Mouse (Mus musculus) heart, embryonic 13.5 days (tissue): Measurements from ENCODE around the gene Prdm9. TPM values are rescaled to one million over a fixed set of nuclear protein-coding genes. Genes with fewer than 3 reads are reported as not detected.

Source experiments
- ATAC-seq: fragments of 200-750 bp; cut with Nextera tagmentation; 2 replicates; pipeline ENCODE4 v1.8.0; 2017; ENCODE audit warnings: moderate TSS enrichment; ENCODE audit not compliant: insufficient number of reproducible peaks, low FRiP score, low TSS enrichment; ENCODE audit errors: extremely low read depth
- H3K27ac ChIP-seq: fragments of 300-500 bp; sonication (generic); replicated peaks from 2 replicates; pipeline ENCODE4 v1.5.1; 2015; ENCODE audit warnings: moderate library complexity, mild to moderate bottlenecking, inconsistent platforms
- H3K27me3 ChIP-seq: fragments of 300-500 bp; sonication (generic); replicated peaks from 2 replicates; pipeline ENCODE4 v1.6.1; 2015; ENCODE audit warnings: mild to moderate bottlenecking, inconsistent platforms
- H3K36me3 ChIP-seq: fragments of 300-500 bp; sonication (generic); 2 replicates; pipeline ENCODE4 v1.6.1; 2015; ENCODE audit warnings: mild to moderate bottlenecking, inconsistent platforms
- H3K4me1 ChIP-seq: fragments of 300-500 bp; sonication (generic); 2 replicates; pipeline ENCODE4 v1.6.1; 2015; ENCODE audit warnings: inconsistent platforms
- H3K4me2 ChIP-seq: fragments of 300-500 bp; sonication (generic); 2 replicates; pipeline ENCODE4 v1.6.1; 2015; ENCODE audit warnings: inconsistent platforms, mild to moderate bottlenecking, moderate library complexity
- H3K4me3 ChIP-seq: fragments of 300-500 bp; sonication (generic); 2 replicates; pipeline ENCODE4 v1.5.1; 2015; ENCODE audit warnings: moderate library complexity, mild to moderate bottlenecking, inconsistent platforms
- H3K9ac ChIP-seq: fragments of 300-500 bp; sonication (generic); 2 replicates; pipeline ENCODE4 v1.6.1; 2015; ENCODE audit warnings: inconsistent platforms, mild to moderate bottlenecking, moderate library complexity
- H3K9me3 ChIP-seq: fragments of 300-500 bp; sonication (generic); 2 replicates; pipeline ENCODE4 v1.6.1; 2016; ENCODE audit warnings: inconsistent platforms
- WGBS: fragments of 180-500 bp; shearing (Covaris S2); methylation state at CpG from one replicate; pipeline ENCODE4 v1.1.7; 2015; ENCODE audit warnings: mixed read lengths; 5-methylcytosine and 5-hydroxymethylcytosine counted together
- polyA plus RNA-seq: library from polyadenylated mRNA; unstranded; fragments of >200 nt; fragmentation: Nextera tagmentation; extraction: Ambion mirVana; gene quantifications from 2 replicates; pipeline ENCODE4 v1.2.1, GENCODE M21; 2015

The Prdm9 gene
- polyA plus RNA-seq, 1 experiment from 2014 or later = 1.2 TPM

- ATAC-seq = peak; percentile 98
- Histone ChIP-seq H3K4me3 (peak within 1 kb of the TSS; percentile 83), H3K4me1 (peaks cover 18% of the 10 kb centered on the region), H3K27me3 (no peaks in the 10 kb centered on the region), H3K27ac (peak within 1 kb of the TSS; percentile 89), H3K36me3 (peaks cover 31% of the 10 kb centered on the region), H3K4me2 (peak within 1 kb of the TSS; percentile 89), H3K9ac (peak within 1 kb of the TSS; percentile 95), H3K9me3 (no peaks in the 10 kb centered on the region)
- WGBS = under 1% methylated on average over 55 of the region's 55 CpGs
Measured at GRCm38 (mm10) chr17:15526986-15527810, 37.0 kb downstream of the Prdm9 start, which contains the start of gene Pdcd2. Gene Pdcd2, minus strand, starts transcription at chr17:15527301.

- Histone ChIP-seq H3K27ac (peak overlapping the region; percentile 89), H3K9me3 (no peaks in the 10 kb centered on the region), H3K36me3 (peaks cover 40% of the 10 kb centered on the region), H3K4me2 (peak overlapping the region; percentile 89), H3K4me1 (peaks cover 18% of the 10 kb centered on the region), H3K9ac (peak overlapping the region; percentile 95), H3K27me3 (no peaks in the 10 kb centered on the region), H3K4me3 (peak overlapping the region; percentile 83)
- 12% methylated on average over 10 of the region's 10 CpGs for WGBS
- no peak for ATAC-seq
Measured at GRCm38 (mm10) chr17:15526304-15526703, 37.9 kb downstream of the Prdm9 start.

- Histone ChIP-seq H3K9me3 (no peaks in the 10 kb centered on the region), H3K27me3 (no peaks in the 10 kb centered on the region), H3K4me2 (no peak overlapping the region), H3K4me1 (no peaks in the 10 kb centered on the region), H3K4me3 (no peak overlapping the region), H3K9ac (no peak overlapping the region), H3K36me3 (peaks cover 97% of the 10 kb centered on the region), H3K27ac (no peak overlapping the region)
- ATAC-seq = no peak
- 97% methylated on average over 1 of the region's 1 CpGs for WGBS
Measured at GRCm38 (mm10) chr17:15518766-15519165, 45.4 kb downstream of the Prdm9 start.

- 82% methylated on average over 5 of the region's 5 CpGs for WGBS
- no peaks in the 10 kb centered on the region for H3K27me3 ChIP-seq
- peaks cover 99% of the 10 kb centered on the region for H3K36me3 ChIP-seq
- H3K4me3 ChIP-seq = no peak overlapping the region
- H3K9ac ChIP-seq = no peak overlapping the region
- no peaks in the 10 kb centered on the region for H3K4me1 ChIP-seq
- H3K4me2 ChIP-seq = no peak overlapping the region
- H3K27ac ChIP-seq = no peak overlapping the region
- no peaks in the 10 kb centered on the region for H3K9me3 ChIP-seq
- no peak for ATAC-seq
Measured at GRCm38 (mm10) chr17:15518186-15518585, 46.0 kb downstream of the Prdm9 start.

- Histone ChIP-seq H3K36me3 (peaks cover 100% of the 10 kb centered on the region), H3K27ac (no peak overlapping the region), H3K27me3 (no peaks in the 10 kb centered on the region), H3K9me3 (no peaks in the 10 kb centered on the region), H3K9ac (no peak overlapping the region), H3K4me1 (no peaks in the 10 kb centered on the region), H3K4me3 (no peak overlapping the region), H3K4me2 (no peak overlapping the region)
- WGBS = 35% methylated on average over 5 of the region's 5 CpGs
- ATAC-seq = no peak
Measured at GRCm38 (mm10) chr17:15517776-15518175, 46.4 kb downstream of the Prdm9 start.

- Histone ChIP-seq H3K4me2 (no peak overlapping the region), H3K27ac (no peak overlapping the region), H3K4me3 (no peak overlapping the region), H3K9me3 (no peaks in the 10 kb centered on the region), H3K27me3 (no peaks in the 10 kb centered on the region), H3K4me1 (no peaks in the 10 kb centered on the region), H3K9ac (no peak overlapping the region), H3K36me3 (peaks cover 99% of the 10 kb centered on the region)
- WGBS = 90% methylated on average over 2 of the region's 2 CpGs
- ATAC-seq = no peak
Measured at GRCm38 (mm10) chr17:15510694-15511093, 53.5 kb downstream of the Prdm9 start.

- peak within 1 kb of the TSS; percentile 94 for H3K9ac ChIP-seq
- peak; percentile 88 for ATAC-seq
- peak within 1 kb of the TSS; percentile 94 for H3K27ac ChIP-seq
- no peaks in the 10 kb centered on the region for H3K9me3 ChIP-seq
- peaks cover 33% of the 10 kb centered on the region for H3K36me3 ChIP-seq
- peak within 1 kb of the TSS; percentile 75 for H3K4me2 ChIP-seq
- WGBS = under 1% methylated on average over 63 of the region's 63 CpGs
- no peaks in the 10 kb centered on the region for H3K27me3 ChIP-seq
- peak within 1 kb of the TSS; percentile 86 for H3K4me3 ChIP-seq
- H3K4me1 ChIP-seq = peaks cover 40% of the 10 kb centered on the region
Measured at GRCm38 (mm10) chr17:15499656-15500394, 64.3 kb downstream of the Prdm9 start, which contains the start of the genes Psmb1 and Tbp. Gene Psmb1, minus strand, starts transcription at chr17:15499751. Gene Tbp, plus strand, starts transcription at chr17:15499888.

- H3K27me3 ChIP-seq = no peaks in the 10 kb centered on the region
- H3K9ac ChIP-seq = peak overlapping the region; percentile 92
- H3K27ac ChIP-seq = peak overlapping the region; percentile 94; the same call in 1 of the 2 replicates
- peak overlapping the region; percentile 75 for H3K4me2 ChIP-seq
- WGBS = 43% methylated on average over 7 of the region's 7 CpGs
- peaks cover 32% of the 10 kb centered on the region for H3K36me3 ChIP-seq
- H3K4me1 ChIP-seq = peaks cover 41% of the 10 kb centered on the region
- peak overlapping the region; percentile 86 for H3K4me3 ChIP-seq
- ATAC-seq = no peak
- no peaks in the 10 kb centered on the region for H3K9me3 ChIP-seq
Measured at GRCm38 (mm10) chr17:15498753-15499113, 65.4 kb downstream of the Prdm9 start.

- H3K9me3 ChIP-seq = no peaks in the 10 kb centered on the region
- under 1% methylated on average over 49 of the region's 50 CpGs for WGBS
- peaks cover 32% of the 10 kb centered on the region for H3K36me3 ChIP-seq
- H3K4me3 ChIP-seq = peak overlapping the region; percentile 86
- H3K27ac ChIP-seq = peak overlapping the region; percentile 94
- no peaks in the 10 kb centered on the region for H3K27me3 ChIP-seq
- peaks cover 41% of the 10 kb centered on the region for H3K4me1 ChIP-seq
- peak; percentile 87 for ATAC-seq
- peak overlapping the region; percentile 92 for H3K9ac ChIP-seq
- peak overlapping the region; percentile 75 for H3K4me2 ChIP-seq
Measured at GRCm38 (mm10) chr17:15497882-15498752, 66.0 kb downstream of the Prdm9 start.
